Mouse (Mus musculus): ENCODE measurements at regions not wholly inside any gene's neighbourhood (a gene's known extent, or its start where the extent isn't known, plus 50 kb on each side); places are given as distances from the start of the nearest gene placed in this dataset.

DNA sequence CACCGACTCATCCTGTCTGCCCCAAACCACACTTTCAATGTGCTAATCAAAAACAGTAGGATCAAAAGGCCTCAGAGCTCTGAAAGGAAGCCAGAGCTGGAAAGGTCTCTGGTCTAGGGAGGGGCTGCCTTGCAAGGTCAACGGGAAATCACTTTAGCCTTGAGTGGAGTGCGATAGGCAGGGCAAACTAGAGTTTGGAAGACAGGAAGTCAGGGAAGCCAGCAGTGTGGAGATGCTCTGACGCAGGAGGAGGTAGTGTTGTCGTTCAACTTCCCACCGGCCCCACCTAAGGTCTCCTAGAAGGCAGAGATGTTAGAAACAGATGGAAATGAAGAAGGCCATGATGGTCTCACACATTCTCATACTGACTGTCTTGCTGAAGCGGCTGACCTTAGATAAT is 52.0 kb upstream of the Trp53i11 start:
- ATAC-seq, result peak; percentile 42; the same call in 1 of the 2 replicates
- Histone ChIP-seq H3K4me1 (ENCODE audit: control insufficient read depth, insufficient read depth, low read length) (0 out of 2 replicates have a peak, but pooled peaks cover 2% of the 10 kb centered on the region), H3K4me3 (ENCODE audit: low read length) (no peak overlapping the region), H3K4me2 (ENCODE audit: low read depth, low read length) (no peak overlapping the region), H3K9ac (ENCODE audit: low read depth, low read length) (no peak overlapping the region), H3K36me3 (ENCODE audit: control insufficient read depth, insufficient read depth, low read length) (no peaks in the 10 kb centered on the region), H3K27me3 (replicated peaks; ENCODE audit: control insufficient read depth, insufficient read depth, low read length) (no peaks in the 10 kb centered on the region), H3K27ac (ENCODE audit: low read length) (no peak overlapping the region), H3K9me3 (ENCODE audit: control insufficient read depth, low read length) (no peaks in the 10 kb centered on the region)
- WGBS, result 58% methylated on average over 7 of the region's 7 CpGs

DNA sequence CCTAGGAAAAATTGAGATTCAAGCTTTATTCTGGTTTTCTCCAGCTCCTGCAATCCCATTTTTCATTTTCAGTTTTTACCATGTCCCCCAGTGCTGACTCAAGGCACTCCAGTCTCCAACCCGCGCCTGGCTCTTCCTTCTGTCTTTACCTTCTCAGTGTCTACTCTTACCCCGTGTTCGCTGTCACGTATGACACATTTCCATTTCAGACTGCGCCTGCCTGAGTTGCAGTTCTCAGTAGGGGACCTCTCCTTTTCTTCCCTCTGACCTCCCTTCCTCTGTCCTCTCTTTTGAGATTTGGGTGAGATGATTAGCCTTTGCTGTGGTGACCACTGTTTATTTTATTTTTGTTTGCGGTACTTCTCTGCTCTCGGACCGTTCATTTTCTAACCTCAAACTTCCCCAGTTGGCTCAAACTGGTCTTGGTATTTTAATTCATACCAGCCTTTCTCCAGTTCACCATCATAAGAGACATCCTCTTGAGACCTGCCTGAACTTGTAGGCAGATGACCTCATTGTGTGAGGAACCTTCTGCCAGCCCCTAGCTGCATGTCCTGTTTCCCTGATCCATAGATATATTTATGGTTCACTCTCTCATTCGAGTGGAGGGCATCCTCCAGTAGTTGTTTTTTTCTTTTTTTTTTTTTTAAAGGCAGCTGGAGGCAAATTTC is 53.9 kb upstream of the Trp53i11 start:
- no peak overlapping the region for H3K4me3 ChIP-seq (ENCODE audit: low read length)
- no peaks in the 10 kb centered on the region for H3K9me3 ChIP-seq (ENCODE audit: control insufficient read depth, low read length)
- no peak overlapping the region for H3K27ac ChIP-seq (ENCODE audit: low read length)
- H3K36me3 ChIP-seq (ENCODE audit: control insufficient read depth, insufficient read depth, low read length), result no peaks in the 10 kb centered on the region
- no peak overlapping the region for H3K4me2 ChIP-seq (ENCODE audit: low read depth, low read length)
- H3K4me1 ChIP-seq (ENCODE audit: control insufficient read depth, insufficient read depth, low read length), result 0 out of 2 replicates have a peak, but pooled peaks cover 2% of the 10 kb centered on the region
- H3K9ac ChIP-seq (ENCODE audit: low read depth, low read length), result no peak overlapping the region
- WGBS, result 76% methylated on average over 10 of the region's 10 CpGs
- no peaks in the 10 kb centered on the region for H3K27me3 ChIP-seq (replicated peaks; ENCODE audit: control insufficient read depth, insufficient read depth, low read length)
- no peak for ATAC-seq

DNA sequence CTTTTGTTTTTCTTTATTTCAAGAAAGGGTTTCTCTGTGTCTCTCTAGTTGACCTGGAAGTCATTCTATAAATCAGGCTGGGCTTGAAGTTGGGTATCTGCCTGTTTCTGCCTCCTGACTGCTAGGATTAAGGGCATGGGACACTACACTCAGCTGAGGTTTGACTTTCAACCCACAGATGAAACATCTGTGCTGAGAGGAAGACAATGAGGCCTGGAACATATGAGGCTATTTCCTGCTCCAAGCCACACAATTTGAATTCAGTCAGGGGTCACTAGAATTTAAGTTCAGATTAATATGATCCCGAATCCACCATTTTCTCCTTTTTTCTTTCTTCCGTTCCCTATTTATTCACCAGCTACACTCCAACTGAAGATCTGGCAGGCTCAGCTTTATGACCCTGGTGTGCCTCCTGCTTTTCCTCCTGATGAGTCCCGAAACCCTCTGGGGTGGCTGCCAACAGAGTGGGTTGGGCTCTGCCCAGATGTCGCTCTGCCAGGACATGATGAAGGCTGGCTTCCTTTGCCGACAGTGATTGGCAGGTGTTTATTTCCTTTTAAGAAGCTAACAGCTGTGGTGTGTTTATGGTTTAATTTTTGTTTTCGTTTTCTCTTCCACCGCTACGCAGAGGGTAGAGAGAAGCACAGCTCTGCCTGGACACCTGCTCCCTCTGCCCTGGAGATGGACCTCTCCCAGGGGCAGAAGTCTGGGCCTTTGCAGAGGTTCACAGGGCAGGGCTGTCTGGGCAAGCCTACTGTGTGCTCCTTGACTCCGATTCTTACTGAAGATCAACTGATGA is 55.3 kb upstream of the Trp53i11 start:
- Histone ChIP-seq H3K9ac (ENCODE audit: low read depth, low read length) (no peak overlapping the region; the same call in 1 of the 2 replicates), H3K27me3 (replicated peaks; ENCODE audit: control insufficient read depth, insufficient read depth, low read length) (no peaks in the 10 kb centered on the region), H3K4me2 (ENCODE audit: low read depth, low read length) (no peak overlapping the region), H3K36me3 (ENCODE audit: control insufficient read depth, insufficient read depth, low read length) (no peaks in the 10 kb centered on the region), H3K27ac (ENCODE audit: low read length) (peak overlapping the region; percentile 48; the same call in 1 of the 2 replicates), H3K4me1 (ENCODE audit: control insufficient read depth, insufficient read depth, low read length) (0 out of 2 replicates have a peak, but pooled peaks cover 2% of the 10 kb centered on the region), H3K9me3 (ENCODE audit: control insufficient read depth, low read length) (no peaks in the 10 kb centered on the region), H3K4me3 (ENCODE audit: low read length) (no peak overlapping the region)
- 50% methylated on average over 9 of the region's 9 CpGs for WGBS
- no peak for ATAC-seq

DNA sequence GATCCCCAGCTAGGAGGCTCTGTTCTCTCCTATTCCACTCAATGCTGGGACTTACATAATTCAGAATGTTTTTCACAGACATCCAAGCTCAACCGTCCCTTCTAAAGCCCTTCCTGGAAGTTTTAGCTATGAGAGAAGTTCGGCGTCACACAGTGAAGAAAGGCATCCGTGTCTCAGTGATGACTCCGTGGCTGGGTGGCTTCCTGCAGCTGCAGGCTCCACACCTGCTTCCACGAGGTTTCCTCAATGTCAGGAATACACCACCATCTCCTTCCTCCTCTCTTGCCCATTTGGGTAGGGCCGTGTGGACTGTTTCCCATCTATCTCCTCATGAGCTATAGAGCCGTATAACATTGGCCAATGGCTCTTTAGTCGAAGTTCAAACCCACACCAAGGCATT is 56.1 kb upstream of the Trp53i11 start:
- Histone ChIP-seq H3K27ac (ENCODE audit: low read length) (peak overlapping the region; percentile 6; the same call in 1 of the 2 replicates), H3K4me1 (ENCODE audit: control insufficient read depth, insufficient read depth, low read length) (0 out of 2 replicates have a peak, but pooled peaks cover 2% of the 10 kb centered on the region), H3K27me3 (replicated peaks; ENCODE audit: control insufficient read depth, insufficient read depth, low read length) (no peaks in the 10 kb centered on the region), H3K4me3 (ENCODE audit: low read length) (no peak overlapping the region), H3K9me3 (ENCODE audit: control insufficient read depth, low read length) (no peaks in the 10 kb centered on the region), H3K4me2 (ENCODE audit: low read depth, low read length) (no peak overlapping the region), H3K9ac (ENCODE audit: low read depth, low read length) (no peak overlapping the region), H3K36me3 (ENCODE audit: control insufficient read depth, insufficient read depth, low read length) (no peaks in the 10 kb centered on the region)
- no peak for ATAC-seq
- WGBS, result 74% methylated on average over 9 of the region's 9 CpGs

DNA sequence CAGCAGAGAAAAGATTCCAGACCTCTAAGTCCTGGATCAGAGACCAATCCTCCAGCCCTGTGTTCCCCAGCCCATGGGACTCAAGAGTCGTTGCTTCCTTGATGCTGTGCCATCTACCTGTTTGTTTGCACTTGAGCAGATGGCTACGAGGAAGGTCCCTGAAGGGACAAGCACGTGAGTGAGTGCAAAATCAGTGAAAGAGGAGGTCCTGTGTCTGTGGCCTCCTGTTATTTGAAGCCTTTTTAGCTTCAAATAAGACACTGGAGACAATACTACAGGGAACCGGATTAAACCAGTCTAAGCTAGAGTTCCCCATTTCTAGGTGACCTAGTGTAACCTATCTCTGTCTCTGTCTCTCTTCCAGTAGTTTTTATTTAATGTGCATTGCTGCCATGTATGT is 58.2 kb upstream of the Trp53i11 start:
- H3K4me1 ChIP-seq (ENCODE audit: control insufficient read depth, insufficient read depth, low read length), result 0 out of 2 replicates have a peak, but pooled peaks cover 2% of the 10 kb centered on the region
- no peaks in the 10 kb centered on the region for H3K9me3 ChIP-seq (ENCODE audit: control insufficient read depth, low read length)
- H3K4me2 ChIP-seq (ENCODE audit: low read depth, low read length), result no peak overlapping the region
- no peak overlapping the region for H3K9ac ChIP-seq (ENCODE audit: low read depth, low read length)
- H3K4me3 ChIP-seq (ENCODE audit: low read length), result no peak overlapping the region
- no peak for ATAC-seq
- H3K36me3 ChIP-seq (ENCODE audit: control insufficient read depth, insufficient read depth, low read length), result no peaks in the 10 kb centered on the region
- 53% methylated on average over 4 of the region's 4 CpGs for WGBS
- H3K27me3 ChIP-seq (replicated peaks; ENCODE audit: control insufficient read depth, insufficient read depth, low read length), result no peaks in the 10 kb centered on the region
- no peak overlapping the region for H3K27ac ChIP-seq (ENCODE audit: low read length)

DNA sequence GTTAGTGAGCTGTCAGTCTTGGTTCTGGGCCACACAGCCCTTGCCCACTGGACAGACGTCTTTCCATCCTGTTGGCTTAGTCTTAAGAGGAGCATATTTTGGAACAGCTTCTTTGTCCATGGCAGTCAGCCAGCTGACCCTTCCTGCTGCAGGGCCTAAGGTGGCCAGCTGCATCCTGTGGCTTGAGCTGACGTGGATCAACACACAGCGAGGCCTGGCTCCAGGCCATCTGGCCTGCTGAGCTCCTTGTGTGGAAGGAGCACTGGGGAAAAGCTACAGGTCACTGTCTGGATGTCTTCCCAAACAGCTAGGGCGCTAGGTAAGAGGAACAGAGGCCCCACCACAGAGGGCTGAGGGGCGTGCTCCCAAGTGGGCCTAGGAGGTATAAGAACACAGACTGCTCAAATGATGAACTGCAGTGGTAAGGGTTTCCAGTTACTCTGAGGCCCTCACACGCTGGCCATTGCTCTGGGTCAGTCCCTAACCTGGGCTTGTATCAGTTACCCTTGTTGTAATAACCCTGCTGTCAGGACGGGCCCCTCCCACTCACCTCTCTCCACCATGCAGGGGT is 60.7 kb upstream of the Trp53i11 start:
- Histone ChIP-seq H3K27me3 (replicated peaks; ENCODE audit: control insufficient read depth, insufficient read depth, low read length) (no peaks in the 10 kb centered on the region), H3K4me2 (ENCODE audit: low read depth, low read length) (no peak overlapping the region), H3K9me3 (ENCODE audit: control insufficient read depth, low read length) (no peaks in the 10 kb centered on the region), H3K36me3 (ENCODE audit: control insufficient read depth, insufficient read depth, low read length) (no peaks in the 10 kb centered on the region), H3K4me1 (ENCODE audit: control insufficient read depth, insufficient read depth, low read length) (no peaks in the 10 kb centered on the region), H3K27ac (ENCODE audit: low read length) (peak overlapping the region; percentile 39; the same call in 1 of the 2 replicates), H3K9ac (ENCODE audit: low read depth, low read length) (no peak overlapping the region), H3K4me3 (ENCODE audit: low read length) (no peak overlapping the region)
- ATAC-seq, result peak; percentile 78
- WGBS, result 46% methylated on average over 7 of the region's 7 CpGs

DNA sequence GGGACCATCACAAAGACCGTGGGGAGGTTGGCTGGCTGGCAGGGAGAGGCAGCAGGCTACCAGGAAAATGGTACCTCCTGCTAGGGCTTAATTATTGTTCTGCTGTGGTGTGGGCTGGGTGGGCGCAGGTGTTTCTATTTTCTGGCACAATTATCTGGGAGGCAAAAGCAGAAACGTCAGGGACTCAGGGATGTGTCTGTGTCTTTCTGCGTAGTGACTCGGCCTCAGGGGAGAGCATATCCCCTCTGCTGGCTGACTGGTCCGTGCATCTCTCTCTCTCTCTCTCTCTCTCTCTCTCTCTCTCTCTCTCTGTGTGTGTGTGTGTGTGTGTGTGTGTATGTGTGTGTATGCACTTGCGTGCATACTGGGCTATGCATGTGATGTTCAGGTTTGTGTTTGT is 61.2 kb upstream of the Trp53i11 start:
- H3K9me3 ChIP-seq (ENCODE audit: control insufficient read depth, low read length), result no peaks in the 10 kb centered on the region
- no peaks in the 10 kb centered on the region for H3K4me1 ChIP-seq (ENCODE audit: control insufficient read depth, insufficient read depth, low read length)
- WGBS, result 65% methylated on average over 7 of the region's 7 CpGs
- H3K9ac ChIP-seq (ENCODE audit: low read depth, low read length), result no peak overlapping the region
- no peaks in the 10 kb centered on the region for H3K27me3 ChIP-seq (replicated peaks; ENCODE audit: control insufficient read depth, insufficient read depth, low read length)
- no peak overlapping the region for H3K27ac ChIP-seq (ENCODE audit: low read length)
- H3K4me3 ChIP-seq (ENCODE audit: low read length), result no peak overlapping the region
- H3K4me2 ChIP-seq (ENCODE audit: low read depth, low read length), result no peak overlapping the region
- no peaks in the 10 kb centered on the region for H3K36me3 ChIP-seq (ENCODE audit: control insufficient read depth, insufficient read depth, low read length)
- ATAC-seq, result no peak

DNA sequence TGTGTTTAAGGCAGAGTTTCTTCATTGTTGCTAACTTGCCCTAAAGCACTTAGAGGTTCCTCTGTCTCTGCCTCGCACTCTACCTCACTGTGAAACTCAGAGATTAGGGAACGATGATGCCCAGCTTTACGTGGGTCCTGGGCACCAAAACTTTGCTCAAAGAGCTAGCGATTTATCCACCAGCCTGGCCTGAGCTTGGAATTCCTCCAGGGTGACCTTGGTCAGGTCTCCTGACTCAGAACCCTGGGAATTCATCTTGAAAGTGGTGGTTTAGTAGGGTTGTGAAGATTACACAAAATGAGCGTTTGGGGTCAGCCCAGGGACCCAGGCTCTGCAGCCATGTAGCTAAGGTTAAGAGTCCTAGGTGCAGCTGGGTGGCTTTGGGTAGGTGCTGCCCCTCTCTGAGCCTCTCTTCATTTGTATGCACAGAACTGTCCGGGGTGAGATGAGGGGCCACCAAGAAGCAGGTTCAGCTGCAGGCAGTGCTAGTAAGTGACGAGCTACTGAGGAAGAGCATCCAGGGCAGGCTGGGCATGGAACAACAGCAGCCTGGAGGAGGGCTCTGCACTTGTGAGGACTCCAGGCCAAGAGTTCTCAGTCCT is 62.4 kb upstream of the Trp53i11 start:
- no peaks in the 10 kb centered on the region for H3K4me1 ChIP-seq (ENCODE audit: control insufficient read depth, insufficient read depth, low read length)
- H3K27ac ChIP-seq (ENCODE audit: low read length), result no peak overlapping the region
- H3K4me3 ChIP-seq (ENCODE audit: low read length), result no peak overlapping the region
- ATAC-seq, result no peak
- no peaks in the 10 kb centered on the region for H3K9me3 ChIP-seq (ENCODE audit: control insufficient read depth, low read length)
- H3K9ac ChIP-seq (ENCODE audit: low read depth, low read length), result no peak overlapping the region
- H3K4me2 ChIP-seq (ENCODE audit: low read depth, low read length), result no peak overlapping the region
- WGBS, result 82% methylated on average over 7 of the region's 7 CpGs
- no peaks in the 10 kb centered on the region for H3K36me3 ChIP-seq (ENCODE audit: control insufficient read depth, insufficient read depth, low read length)
- no peaks in the 10 kb centered on the region for H3K27me3 ChIP-seq (replicated peaks; ENCODE audit: control insufficient read depth, insufficient read depth, low read length)

DNA sequence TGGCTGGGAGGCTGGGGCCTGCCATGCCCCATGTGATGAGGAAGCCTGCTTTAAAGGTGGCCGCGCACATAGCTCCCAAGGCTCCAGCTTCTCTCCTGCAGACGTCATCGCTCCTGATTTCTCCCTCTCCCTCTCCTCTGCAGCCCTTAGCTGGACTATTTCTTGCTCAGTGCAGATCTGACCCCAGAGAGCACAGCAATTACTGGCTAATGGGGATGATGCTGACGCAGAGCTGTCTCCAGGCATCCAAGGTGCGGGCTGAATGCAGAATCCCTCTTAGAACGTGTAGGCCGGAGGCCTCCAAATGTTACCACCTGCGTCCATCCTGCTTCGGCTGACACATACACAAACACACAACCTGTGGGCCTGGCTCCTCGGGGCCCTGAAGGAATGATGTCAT is 63.5 kb upstream of the Trp53i11 start:
- ATAC-seq, result no peak
- WGBS, result 72% methylated on average over 11 of the region's 11 CpGs
- H3K4me3 ChIP-seq (ENCODE audit: low read length), result no peak overlapping the region
- H3K9ac ChIP-seq (ENCODE audit: low read depth, low read length), result no peak overlapping the region
- H3K4me2 ChIP-seq (ENCODE audit: low read depth, low read length), result no peak overlapping the region
- H3K9me3 ChIP-seq (ENCODE audit: control insufficient read depth, low read length), result no peaks in the 10 kb centered on the region
- no peak overlapping the region for H3K27ac ChIP-seq (ENCODE audit: low read length)
- no peaks in the 10 kb centered on the region for H3K27me3 ChIP-seq (replicated peaks; ENCODE audit: control insufficient read depth, insufficient read depth, low read length)
- H3K4me1 ChIP-seq (ENCODE audit: control insufficient read depth, insufficient read depth, low read length), result no peaks in the 10 kb centered on the region
- no peaks in the 10 kb centered on the region for H3K36me3 ChIP-seq (ENCODE audit: control insufficient read depth, insufficient read depth, low read length)
